Mouse (Mus musculus) gastrocnemius, postnatal 4 days (tissue): Measurements from ENCODE around the gene Gpc6. TPM values are rescaled to one million over a fixed set of nuclear protein-coding genes. Genes with fewer than 3 reads are reported as not detected.

Source experiments
- DNase-seq, 2 experiments: peaks; one replicate each; pipeline ENCODE4 v3.0.0; 2021 to 2022; ENCODE audit warnings: low spot score in 2 of 2, mixed read lengths in 2 of 2
- total RNA-seq, 2 experiments: library from RNA; stranded (reverse); gene quantifications; 2 replicates each; pipeline ENCODE4 v1.2.3; 2021

The Gpc6 gene
- total RNA-seq, 2 experiments from 2014 or later: 23.6 to 26.7 TPM

DNA sequence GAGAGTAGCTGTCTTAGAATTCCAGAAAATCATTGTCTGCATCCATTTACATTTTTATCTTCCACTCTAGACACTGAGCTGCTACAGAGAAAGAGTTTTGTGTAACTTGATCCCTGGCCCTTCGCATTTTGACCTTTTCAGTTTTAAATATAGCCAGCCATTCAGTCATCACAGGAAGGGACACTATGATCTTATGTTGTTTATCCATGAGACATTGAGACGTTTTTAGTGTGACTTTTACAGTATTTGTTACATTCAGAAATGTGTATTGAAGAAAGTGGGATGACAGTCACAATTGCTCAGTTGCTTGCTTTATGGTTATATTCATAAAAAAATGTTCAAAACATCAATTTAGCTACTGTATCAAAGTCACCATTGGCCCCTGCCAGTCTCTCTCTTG is 130.0 kb downstream of the Gpc6 start:
- DNase-seq: no peak

GRCm38 (mm10) chr14:117061078-117061477 is 136.0 kb downstream of the Gpc6 start:
- no peak for DNase-seq

GRCm38 (mm10) chr14:117061527-117061926 is 136.4 kb downstream of the Gpc6 start:
- no peak for DNase-seq

GRCm38 (mm10) chr14:117068179-117068578 is 143.1 kb downstream of the Gpc6 start:
- no peak for DNase-seq

GRCm38 (mm10) chr14:117070470-117071085 is 145.5 kb downstream of the Gpc6 start:
- no peak for DNase-seq

DNA sequence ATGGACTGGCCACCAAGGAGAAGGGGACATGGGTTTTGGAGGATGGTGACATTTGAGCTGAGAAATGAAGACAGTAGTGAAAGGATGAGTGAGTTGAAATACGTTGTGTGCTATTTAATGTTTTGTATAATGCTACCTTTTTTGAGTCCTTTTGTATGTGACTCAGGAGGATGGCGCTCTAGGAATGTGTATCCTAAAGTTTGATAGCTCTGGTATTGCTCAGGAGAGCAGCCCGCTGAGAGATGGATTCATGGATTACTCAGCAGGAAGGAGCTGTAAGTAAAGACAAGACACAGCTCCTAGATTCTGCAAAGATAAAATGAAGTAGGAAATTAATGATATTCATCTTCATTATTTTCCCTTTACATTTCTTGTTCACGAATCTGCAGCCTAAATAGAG is 168.5 kb downstream of the Gpc6 start:
- DNase-seq: no peak

DNA sequence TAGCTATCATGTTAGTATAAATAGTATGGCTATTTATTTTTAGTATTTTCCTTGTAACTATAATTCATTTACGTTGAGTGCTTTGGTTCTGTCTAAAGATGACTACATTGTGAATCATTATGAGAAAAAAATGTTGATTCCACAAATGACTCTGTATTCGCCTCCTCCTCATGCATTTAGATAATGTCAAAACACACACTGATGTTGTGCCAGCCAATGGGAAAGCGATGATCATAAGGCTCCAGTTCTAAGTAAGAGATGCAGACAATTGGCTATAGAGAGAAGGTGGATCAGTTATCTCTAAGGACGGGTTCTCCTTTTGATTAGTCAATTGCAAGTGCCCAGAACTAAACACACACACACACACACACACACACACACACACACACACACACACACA is 181.8 kb downstream of the Gpc6 start:
- no peak for DNase-seq

GRCm38 (mm10) chr14:117113153-117113552 is 188.0 kb downstream of the Gpc6 start:
- DNase-seq: no peak

GRCm38 (mm10) chr14:117122036-117122435 is 196.9 kb downstream of the Gpc6 start:
- no peak for DNase-seq

DNA sequence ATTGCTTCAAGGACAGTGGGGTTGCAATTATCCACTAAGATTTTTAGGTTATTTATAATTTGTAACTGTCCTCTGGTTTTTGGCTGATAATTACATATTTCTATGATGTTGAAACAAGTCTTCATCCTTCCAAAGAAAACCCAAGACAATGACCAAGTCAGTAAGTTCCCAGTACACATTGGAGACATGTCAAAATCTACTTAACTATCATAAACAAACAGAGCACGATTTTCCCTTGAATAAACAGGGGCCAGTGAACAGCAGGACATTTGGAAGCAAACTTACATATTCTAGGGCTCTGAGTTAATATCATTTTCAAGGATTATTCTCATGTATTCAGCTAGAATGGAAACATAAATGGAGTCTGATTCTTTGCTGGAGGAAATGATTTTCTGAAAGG is 205.2 kb downstream of the Gpc6 start:
- no peak for DNase-seq

- no peak for DNase-seq
These were observed 206.2 kb downstream of the Gpc6 start for GRCm38 (mm10) chr14:117131324-117131723.

DNA sequence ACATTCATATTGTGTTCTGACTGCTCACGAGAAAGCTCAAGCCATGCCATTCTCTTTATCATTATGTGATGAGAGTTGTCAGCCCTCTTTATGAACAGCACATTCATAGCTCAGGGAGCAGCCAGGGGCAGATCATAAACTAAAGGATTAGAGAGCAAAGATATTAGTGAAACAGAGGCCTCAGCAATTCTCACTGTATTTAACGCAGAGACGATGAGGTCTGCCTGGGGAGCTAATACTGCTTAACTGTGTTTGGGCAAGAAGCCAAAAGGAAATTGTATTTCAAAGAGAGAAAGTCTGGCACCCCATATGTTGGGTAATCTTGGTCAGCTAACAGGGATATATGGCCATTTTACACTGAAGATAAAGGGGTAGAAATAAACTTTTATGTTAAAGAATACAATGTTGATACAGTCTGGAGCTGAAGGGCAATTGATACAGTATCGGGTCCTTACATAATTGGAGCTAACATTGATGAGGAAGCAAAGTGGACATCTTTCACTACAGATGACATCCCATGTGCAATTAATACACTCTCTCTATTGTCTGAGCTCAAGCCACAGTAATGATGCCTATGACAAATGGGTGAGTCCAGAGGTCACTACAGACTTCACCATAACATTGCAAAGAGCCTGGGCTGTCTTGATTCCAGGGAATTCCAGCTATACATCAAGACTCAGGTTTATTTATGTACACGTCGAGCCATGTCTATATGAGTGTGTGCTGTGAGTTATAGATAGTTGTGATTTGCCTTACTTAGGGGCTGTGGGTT is 216.1 kb downstream of the Gpc6 start:
- no peak for DNase-seq

DNA sequence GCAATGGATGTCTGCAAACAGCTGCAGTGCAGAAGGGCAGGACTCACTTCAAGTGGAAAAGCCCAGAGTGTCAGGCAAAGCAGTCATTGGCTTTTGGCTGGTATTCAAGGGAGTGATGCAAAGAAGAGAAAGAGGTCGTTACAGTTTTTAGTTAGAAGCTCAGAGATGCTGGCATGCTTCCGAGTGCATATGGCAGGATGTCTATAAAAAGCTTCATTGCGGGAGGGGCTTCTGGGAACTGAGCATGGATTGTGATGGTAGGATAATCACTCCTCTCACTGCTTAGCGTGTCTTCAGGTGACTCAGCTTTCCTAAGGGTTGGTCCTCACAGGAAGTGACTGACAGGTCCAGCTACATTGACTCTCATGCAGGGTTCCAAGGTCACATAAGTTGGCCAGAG is 221.0 kb downstream of the Gpc6 start:
- DNase-seq: no peak

- DNase-seq: no peak
These were observed 221.6 kb downstream of the Gpc6 start for GRCm38 (mm10) chr14:117146665-117147064.

GRCm38 (mm10) chr14:117151621-117152020 is 226.5 kb downstream of the Gpc6 start:
- no peak for DNase-seq

GRCm38 (mm10) chr14:117155884-117156465 is 230.9 kb downstream of the Gpc6 start:
- DNase-seq: no peak

- DNase-seq: no peak
These were observed 232.3 kb downstream of the Gpc6 start for GRCm38 (mm10) chr14:117157426-117157825.

DNA sequence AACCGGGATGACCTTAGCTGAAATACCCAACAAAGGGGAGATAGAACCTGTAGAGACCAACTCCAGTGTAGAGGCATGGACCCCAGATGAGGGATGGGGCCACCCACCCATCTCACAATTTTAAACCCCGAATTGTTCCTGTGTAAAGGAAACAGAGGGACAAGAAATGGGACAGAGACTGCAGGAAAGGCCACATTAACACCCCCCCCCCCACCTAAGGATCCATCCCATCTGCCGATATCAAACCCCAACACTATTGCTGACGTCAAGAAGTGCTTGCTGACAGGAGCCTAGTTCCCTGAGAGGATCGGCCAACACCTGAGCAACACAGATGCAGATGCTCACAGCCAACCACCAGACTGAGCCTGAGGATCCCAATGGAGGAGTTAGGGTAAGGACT is 241.2 kb downstream of the Gpc6 start:
- DNase-seq: no peak

- no peak for DNase-seq
These were observed 268.2 kb downstream of the Gpc6 start for GRCm38 (mm10) chr14:117193364-117193763.

DNA sequence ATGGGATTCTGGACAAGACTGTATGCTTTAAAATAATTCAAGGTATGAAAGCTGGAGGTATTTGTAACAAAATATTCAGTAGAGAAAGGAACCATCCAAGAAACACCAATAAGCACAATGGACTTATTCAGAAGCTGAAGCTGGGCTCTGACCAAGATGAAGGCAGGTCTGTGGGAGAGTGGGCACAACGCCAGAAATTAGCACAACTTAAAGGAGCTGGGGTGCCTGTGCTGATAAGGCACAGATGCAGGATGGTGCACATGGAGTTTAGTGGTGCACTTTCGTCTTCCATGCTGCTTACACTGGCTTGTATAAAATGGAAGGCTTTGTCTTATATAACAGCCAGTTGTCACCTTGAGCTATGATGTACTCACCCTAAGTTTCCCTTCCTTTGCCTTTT is 276.9 kb downstream of the Gpc6 start:
- no peak for DNase-seq

DNA sequence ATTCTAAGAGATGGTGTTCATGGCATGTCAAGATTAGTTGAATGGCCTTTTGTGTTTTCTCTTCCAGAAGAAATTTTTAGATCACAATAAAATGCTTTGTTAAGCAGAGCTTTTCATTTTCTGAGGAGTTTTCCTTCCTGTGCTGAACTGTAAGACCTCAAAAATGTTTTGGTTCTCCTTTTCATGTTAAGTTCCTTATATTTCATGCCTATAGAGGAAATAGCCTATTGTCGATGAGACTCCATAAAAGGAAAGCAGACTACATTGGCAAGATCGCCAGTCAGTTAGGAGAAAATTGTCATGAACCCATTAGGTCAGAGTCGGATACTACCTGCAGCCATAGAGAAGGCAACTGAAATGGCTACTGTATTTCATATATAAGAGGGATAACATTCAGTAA is 278.8 kb downstream of the Gpc6 start:
- no peak for DNase-seq

- no peak for DNase-seq
These were observed 289.3 kb downstream of the Gpc6 start for GRCm38 (mm10) chr14:117214373-117214772.

- DNase-seq: no peak
These were observed 301.8 kb downstream of the Gpc6 start for GRCm38 (mm10) chr14:117226920-117227319.
